Mouse (Mus musculus): ENCODE results near the gene Cdkn1c.

Gene Cdkn1c

DNA sequence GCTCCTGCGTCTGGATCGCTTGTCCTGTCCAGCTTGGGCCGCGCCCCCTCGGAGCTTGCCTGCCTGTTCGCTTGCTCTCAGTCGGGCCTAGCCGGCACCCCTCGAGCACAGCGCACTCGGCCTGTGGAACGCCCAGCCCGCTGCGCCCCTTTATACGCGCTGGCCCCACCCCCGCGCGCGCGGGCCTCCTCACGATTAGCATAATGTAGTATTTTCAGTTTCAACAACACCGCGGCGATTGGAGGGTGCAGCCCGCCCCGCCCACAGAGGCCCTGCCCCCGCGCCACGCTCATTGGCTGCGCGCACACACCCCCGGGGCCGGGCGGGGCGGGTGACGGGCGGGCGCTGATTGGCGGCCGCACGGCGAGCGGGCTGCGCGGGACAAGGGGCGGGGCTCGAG, at the start of gene Cdkn1c:
Cdkn1c (minus strand) TSS at position 177 of the 400 bp plus-strand sequence.
- peak; percentile 87 for DNase-seq (ENCODE audit: low read depth, low spot score)

DNA sequence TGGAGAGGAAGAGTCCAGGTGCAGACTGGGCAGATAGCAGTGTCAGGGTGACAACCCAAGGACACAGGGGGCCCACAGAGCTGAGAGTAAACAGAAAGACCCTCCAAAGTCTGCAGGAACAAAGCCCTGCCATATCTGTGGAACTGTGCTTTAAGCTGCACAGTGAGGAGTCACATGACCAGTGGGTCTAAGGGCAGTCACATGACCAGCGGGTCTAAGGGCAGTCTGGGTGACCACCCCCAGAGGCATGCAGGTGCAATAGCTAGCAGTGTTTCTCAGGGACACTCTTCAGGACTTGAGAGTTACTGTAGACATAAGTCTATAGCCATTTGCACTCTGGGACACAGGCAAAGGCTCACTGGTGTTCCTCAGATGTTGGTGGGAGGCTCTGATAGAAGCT, 48.7 kb upstream of the Cdkn1c start:
- DNase-seq (ENCODE audit: low read depth, low spot score): no peak

- DNase-seq (ENCODE audit: low read depth, low spot score): peak; percentile 33
Observed at GRCm38 (mm10) chr7:143506675-143507074, 45.8 kb upstream of the Cdkn1c start.

DNA sequence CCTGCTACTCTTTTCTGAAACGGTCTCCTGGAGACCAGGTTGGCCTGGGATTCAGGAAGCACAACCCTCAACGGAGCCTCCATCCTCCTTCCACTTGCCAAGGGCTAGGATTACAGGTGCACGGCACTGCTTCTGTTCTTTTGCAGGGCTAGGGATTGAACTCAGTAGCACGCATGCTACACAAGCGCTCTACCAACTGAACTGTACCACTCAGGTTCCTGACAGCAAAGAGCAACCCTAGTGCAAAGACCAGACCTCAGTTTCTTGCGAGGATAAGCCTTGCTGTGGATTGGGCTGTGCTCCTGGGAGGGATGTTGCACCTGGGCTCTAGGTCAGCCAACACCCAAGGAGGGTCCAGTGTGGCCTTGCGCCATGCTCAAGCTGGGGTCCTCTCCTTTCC, 45.4 kb upstream of the Cdkn1c start:
- no peak for DNase-seq (ENCODE audit: low read depth, low spot score)

DNA sequence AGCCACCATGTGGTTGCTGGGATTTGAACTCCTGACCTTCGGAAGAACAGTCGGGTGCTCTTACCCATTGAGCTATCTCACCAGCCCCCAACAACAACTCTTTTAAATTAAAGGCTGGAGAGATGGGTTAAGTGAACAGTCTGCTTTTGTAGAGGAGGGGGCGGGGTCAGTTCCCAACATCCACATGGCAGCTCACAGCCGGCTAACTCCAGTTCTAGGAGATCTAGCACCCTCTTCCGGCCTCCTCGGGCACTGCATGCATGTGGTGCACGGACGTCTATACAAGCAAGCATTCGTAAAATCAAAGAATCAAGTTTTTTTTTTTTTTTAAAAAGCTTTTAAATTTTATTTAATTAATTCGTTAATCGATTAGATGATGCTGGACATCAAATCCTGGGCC, 45.0 kb upstream of the Cdkn1c start:
- DNase-seq (ENCODE audit: low read depth, low spot score): peak; percentile 27

- no peak for DNase-seq (ENCODE audit: low read depth, low spot score)
Observed at GRCm38 (mm10) chr7:143505411-143505810, 44.6 kb upstream of the Cdkn1c start.

DNA sequence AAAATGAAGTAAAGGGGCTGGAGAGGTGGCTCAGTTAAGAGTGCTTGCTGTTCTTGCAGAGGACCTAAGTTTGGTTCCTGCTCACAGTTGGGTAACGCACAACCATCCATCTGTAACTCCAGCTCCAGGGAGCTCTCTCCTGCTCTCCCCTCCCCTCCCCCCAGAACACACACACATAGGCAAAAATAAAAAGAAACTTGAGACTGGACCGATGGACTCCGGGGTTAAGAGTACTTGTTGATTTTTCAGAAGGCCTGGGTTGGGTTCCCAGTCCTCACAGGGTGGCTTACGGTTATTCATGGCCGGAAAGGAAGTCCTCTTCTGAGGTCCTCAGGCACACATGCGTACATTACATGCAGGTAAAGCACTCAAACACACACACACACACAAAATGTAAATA, 43.1 kb upstream of the Cdkn1c start:
- no peak for DNase-seq (ENCODE audit: low read depth, low spot score)

DNA sequence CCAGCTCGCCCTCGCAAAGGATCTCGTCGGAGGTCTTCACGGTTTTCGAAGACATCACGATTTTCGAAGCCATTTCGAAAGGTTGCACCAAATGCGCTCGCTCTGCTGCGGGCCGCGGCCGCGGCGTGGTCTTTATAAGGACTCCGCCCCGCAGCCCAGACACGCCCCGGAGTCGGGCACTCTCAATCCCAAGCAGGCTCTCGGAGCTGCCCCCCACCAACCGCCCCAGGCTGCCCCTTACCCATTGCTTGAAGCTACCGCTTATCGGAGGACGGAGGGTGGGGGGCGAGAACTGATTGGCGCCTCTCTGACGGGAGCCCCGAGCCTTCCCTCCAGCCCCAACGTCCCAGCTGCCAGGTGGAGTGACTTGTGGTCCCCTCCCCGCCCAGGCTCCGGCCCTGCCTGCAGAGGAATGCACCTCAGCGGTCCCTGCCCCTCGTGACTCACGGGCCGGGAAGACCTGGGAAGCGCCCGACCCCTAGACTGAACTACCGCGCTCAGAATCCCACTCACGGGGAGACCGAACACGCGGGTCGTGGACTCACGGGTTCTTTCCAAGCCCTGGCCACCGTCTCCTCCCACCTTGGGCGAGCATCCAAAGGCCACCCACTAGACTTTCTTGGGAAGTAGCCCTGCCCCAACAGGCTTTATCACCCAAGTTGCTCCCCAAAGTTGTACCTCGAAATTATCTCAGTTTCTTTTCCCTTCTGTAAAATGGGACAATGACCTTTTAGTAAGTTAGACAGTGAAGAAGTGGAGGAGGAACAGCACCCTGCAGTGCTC, 41.8 kb upstream of the Cdkn1c start, which contains the start of gene Phlda2:
Phlda2 (minus strand) TSS at position 733 of the 783 bp plus-strand sequence.
- DNase-seq (ENCODE audit: low read depth, low spot score): no peak

DNA sequence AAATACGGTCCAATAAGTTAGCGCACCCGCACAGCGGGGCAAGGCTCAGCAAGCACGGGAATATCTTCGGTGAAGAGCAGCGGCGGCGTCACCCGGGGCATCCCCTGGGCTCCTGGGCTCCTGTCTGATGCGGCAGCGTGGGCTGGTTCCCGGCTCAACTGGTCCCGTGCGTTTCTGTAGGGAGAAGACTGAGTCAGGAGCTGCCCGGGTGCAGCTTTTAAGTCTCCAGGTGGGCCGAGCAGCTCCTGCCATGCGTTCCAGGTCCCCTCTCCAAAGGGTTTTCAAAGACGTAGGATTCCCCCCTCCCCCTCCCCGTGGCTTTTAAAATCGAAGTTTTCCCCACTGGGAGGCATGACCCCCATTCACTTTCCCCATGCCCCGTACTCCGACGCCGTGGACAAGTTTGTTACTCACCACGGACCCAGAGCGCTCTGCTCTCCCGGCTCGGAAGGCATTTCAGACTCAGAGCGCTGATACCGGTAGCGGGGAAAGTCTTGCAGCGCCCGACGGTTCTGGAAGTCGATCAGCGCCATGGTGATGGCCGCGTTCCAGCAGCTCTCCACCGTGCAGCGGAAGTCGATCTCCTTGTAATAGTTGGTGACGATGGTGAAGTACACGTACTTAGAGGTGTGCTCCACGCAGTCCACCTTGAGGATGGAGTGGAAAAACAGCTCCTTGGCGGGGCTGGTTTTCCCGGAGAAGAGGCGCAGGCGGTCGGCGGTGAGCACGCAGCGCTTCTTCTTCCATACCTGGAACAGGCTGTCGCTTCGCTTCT, 41.0 kb upstream of the Cdkn1c start:
- DNase-seq (ENCODE audit: low read depth, low spot score): no peak

DNA sequence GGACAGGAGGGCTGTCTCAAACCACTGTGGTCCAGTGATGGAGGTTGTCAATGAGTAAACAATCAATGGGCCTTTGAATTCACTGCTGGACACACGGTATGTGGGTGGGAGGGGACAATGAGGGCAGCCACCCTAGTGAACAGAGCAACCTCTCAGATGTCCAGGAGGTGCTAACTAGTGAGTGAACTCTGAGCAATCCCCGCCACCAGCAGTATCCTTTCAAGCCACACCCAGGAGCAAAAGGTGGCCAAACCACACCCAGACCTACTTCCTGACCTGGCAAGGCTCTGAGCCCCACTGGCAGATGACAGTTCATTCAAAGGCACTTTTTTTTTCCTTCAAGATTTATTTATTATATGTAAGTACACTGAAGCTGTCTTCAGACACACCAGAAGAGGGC, 40.1 kb upstream of the Cdkn1c start:
- no peak for DNase-seq (ENCODE audit: low read depth, low spot score)

- DNase-seq (ENCODE audit: low read depth, low spot score): no peak
Observed at GRCm38 (mm10) chr7:143498584-143498983, 37.7 kb upstream of the Cdkn1c start.

- no peak for DNase-seq (ENCODE audit: low read depth, low spot score)
Observed at GRCm38 (mm10) chr7:143495104-143495961, 34.5 kb upstream of the Cdkn1c start.

DNA sequence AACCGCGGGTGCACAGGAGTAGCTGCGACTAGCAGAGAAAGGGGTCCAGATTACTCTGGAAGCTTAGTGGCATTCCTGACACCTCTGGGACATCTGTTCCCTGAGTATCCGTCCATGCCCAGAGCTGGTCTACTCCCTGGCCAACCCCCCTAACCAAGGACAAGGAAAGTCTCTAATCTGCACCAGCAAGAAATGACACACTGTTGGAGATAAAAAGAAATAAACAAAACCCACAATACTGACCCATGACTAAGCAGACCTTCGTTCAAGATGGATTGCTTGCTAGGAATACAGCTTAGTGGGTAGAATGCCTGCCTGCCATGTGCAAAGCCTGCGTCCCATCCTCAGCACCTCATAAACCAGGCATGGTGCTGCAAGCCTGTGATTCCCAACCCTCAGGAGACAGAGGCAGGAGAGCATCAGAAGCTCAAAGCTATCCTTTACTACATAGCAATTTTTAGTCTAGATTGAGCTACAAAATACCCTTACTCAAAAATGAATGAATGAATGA, 32.8 kb upstream of the Cdkn1c start:
- no peak for DNase-seq (ENCODE audit: low read depth, low spot score)

DNA sequence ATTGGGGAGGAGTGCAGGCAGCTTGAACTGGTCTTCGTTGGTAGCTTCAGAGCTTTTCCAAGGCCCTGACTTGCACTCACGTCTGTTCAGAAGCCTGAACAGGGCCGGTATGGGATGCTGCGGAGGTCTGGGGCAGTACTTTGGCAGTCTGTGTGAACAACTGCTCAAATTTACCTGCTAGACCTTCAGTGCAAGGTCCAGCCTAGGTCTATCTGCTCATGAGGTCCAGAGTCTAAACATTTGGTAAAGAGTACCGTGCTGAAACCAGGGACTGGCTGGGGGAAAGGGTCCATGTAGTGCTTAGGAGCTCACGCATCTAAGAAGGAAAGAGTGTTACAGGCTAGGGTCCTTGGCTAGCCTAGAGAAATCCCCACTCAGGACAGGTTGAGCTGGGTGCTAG, 28.9 kb upstream of the Cdkn1c start:
- DNase-seq (ENCODE audit: low read depth, low spot score): no peak

- no peak for DNase-seq (ENCODE audit: low read depth, low spot score)
Observed at GRCm38 (mm10) chr7:143482541-143482940, 21.7 kb upstream of the Cdkn1c start.

DNA sequence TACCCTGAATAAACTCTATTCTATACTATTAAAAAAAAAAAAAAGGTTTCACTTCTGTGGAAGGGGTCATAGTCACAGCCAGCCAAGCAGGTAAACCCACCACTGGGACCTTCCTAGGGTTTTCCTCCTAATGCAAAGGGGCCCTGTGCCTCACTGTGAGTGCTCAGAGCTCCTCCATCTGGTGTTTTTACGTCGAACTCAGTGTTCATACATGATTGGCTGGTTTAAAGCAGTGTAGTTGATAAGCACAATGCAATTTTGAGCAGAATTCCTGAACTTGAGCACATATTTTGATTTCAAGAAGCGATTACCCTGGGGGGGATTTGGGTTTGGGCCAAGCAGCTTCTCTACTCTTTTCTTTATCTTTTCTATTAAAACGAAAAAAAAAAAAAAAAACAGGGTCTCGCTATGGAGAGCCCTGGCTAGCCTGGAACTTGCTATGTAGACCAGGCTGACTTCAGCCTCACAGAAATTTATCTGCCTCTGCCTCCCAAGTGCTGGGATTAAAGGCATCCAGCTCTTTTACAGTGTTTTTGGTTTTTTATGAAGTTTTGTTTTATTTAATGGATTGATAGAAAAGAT, 21.0 kb upstream of the Cdkn1c start:
- DNase-seq (ENCODE audit: low read depth, low spot score): no peak

DNA sequence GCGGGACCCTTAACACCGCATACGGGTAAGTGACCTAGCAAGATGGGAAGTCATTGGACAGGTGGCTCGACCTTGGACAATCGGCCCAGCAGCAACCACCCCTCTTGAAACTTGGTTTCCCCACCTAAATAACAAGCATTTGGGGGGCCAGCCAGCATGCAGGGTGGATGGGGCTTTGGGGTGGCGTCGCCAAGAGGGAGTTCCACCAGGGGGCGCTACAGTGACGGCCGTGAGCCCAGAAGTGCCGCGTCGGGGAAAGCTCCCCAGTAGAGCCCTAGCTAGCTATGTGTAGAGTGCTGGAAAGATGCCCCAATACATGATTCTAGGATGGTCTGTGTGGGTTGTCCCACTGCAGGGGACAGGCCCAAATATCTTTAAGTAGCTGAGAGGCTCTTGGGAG, 19.6 kb upstream of the Cdkn1c start:
- peak; percentile 36 for DNase-seq (ENCODE audit: low read depth, low spot score)

DNA sequence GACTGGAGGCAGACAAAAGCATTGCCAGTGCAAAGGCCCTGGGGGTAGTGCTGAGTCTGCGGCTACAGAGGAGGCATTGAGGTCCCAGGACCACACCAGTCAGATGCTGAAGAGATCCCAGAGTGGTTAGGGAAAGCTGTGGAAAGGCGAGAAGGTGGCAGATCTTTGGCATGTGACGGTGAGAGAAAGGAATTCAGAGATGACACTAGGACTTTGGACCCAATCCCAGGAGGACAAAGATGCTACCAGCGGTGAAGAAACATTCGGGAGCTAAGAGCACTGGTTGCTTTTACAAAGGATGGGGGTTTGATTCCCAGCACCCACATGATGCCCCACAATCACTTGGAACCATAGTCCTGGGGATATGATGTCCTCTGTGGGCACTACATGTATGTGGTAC, 16.9 kb upstream of the Cdkn1c start:
- DNase-seq (ENCODE audit: low read depth, low spot score): no peak

DNA sequence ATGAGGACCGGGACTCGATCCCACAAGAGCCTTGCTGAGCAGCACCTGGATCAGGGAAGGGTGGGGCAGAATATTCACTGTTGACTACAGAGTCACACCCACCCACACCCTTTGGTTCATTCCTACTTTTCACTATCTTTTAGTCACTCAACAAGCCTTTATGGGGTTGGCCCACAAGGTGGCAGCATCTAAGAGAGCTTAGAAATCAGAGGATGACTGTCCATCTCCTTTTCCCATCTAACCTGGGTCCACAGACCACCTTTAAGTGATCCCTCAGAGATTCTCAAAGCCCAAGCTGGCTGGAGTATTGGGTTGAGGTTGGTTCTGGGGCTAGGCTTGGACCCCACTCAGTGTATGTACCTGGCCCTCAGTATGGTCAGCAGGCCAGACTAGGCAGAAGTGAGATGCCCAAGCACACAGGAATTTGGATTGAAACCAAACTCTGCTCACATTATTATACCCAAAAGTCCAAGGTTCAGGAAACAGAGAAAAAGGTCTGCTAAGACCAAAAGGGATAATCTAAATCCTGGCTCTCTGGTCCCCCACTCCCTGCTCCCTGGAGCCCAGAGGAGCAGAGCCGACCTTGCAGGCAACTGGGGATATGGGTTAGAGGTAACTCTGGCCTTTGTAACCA, 16.0 kb upstream of the Cdkn1c start:
- DNase-seq (ENCODE audit: low read depth, low spot score): no peak

DNA sequence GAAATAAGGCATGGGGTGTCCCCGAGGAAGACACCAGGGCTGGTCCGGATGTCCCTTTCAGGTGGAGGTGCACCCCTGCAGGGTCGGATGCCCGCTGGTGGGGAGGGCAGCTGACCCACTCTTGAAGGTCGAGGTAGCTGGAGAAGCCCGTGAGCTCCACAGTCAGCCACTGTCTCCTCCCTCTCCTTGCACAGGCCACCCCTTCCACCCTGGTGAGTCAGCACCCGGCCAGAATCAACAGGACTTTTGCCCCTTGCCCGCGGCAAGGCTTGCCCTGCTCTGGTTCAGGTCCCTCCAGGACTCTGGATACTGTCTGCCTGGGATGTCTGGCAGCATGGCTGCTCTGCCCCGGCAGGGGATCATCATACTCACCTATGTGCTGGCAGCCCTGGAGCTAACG, 15.0 kb upstream of the Cdkn1c start:
- DNase-seq (ENCODE audit: low read depth, low spot score): no peak

- no peak for DNase-seq (ENCODE audit: low read depth, low spot score)
Observed at GRCm38 (mm10) chr7:143474811-143475210, 14.0 kb upstream of the Cdkn1c start.

Data from skeletal muscle tissue, adult 2 months (tissue).